Mouse (Mus musculus): ENCODE data around the gene Necab2.

- TF ChIP-seq CTCF (IDR thresholded peaks at IDR 0.05; ENCODE audit: borderline replicate concordance, insufficient read depth, low read length), result no peak
- no peak for TF ChIP-seq POLR2A (IDR thresholded peaks at IDR 0.05; ENCODE audit: low read depth, low read length)
These were observed 9.0 kb upstream of the Necab2 start for GRCm38 (mm10) chr8:119437506-119437905.
